Mouse (Mus musculus) lung, embryonic 16.5 days (tissue): ENCODE data around the gene Dnajc10. TPM values are rescaled to one million over a fixed set of nuclear protein-coding genes. Genes with fewer than 3 reads are reported as not detected.

Source experiments
- polyA plus RNA-seq: library from polyadenylated mRNA; unstranded; fragments of >200 nt; fragmentation: Nextera tagmentation; extraction: Ambion mirVana; gene quantifications from 2 replicates; pipeline ENCODE4 v1.2.1, GENCODE M21; 2015

The Dnajc10 gene
- polyA plus RNA-seq, 1 experiment from 2014 or later, result 90.8 TPM

Other genes starting within 250 kb of the Dnajc10 start
- 12.9 and 14.1 TPM in 2 replicates for gene Pde1a, start 186.0 kb upstream of the Dnajc10 start, polyA plus RNA-seq
- not detected in 2 replicates for gene Prdx6b, start 23.0 kb upstream of the Dnajc10 start, polyA plus RNA-seq
- 1.5 and 2.6 TPM in 2 replicates for gene Frzb, start 132.2 kb downstream of the Dnajc10 start, polyA plus RNA-seq